Mouse (Mus musculus): ENCODE measurements around the gene Ulk4.

DNA sequence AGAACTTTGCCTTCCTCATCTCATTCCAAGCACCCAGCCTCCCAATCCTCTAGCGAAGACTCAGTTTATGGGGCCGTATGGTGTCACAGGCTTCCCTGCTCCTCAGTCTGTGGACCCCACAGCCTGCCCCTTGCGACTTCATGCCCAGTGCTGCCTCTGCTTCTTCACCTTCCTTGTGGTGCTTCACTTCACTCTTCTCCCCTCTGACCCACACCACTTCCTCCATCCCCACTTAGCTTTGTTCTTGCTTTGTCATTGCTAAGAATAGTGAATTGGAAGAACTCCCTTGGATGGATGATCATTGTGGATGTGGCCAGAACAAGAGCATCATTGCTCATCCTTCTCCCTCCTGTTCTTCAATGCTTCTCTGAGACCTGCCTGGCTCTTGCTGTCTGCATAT lies 336.1 kb downstream of the Ulk4 start:
- TF ChIP-seq CTCF (conservative IDR thresholded peaks at IDR 0.05; ENCODE audit: low read length) = no peak
- no peak for TF ChIP-seq NANOG (IDR thresholded peaks at IDR 0.05; ENCODE audit: borderline replicate concordance, low read length)
- no peak for TF ChIP-seq POU5F1 (IDR thresholded peaks at IDR 0.05; ENCODE audit: borderline replicate concordance, low read length)

Measured in E14TG2a.4 (cell line).